Mouse (Mus musculus) stomach, embryonic 14.5 days (tissue): ENCODE data around the gene Mthfd1. TPM values are rescaled to one million over a fixed set of nuclear protein-coding genes. Genes with fewer than 3 reads are reported as not detected.
"Not testable (repeated sequence)": the region's sequence is repeated elsewhere in the genome, so short reads cannot be mapped to it uniquely, and the experiment has no call there.

Experiments
- ATAC-seq: fragments of 200-750 bp; cut with Nextera tagmentation; 2 replicates; pipeline ENCODE4 v1.8.0; 2017; ENCODE audit warnings: low read depth, moderate TSS enrichment; ENCODE audit not compliant: insufficient number of reproducible peaks, insufficient read depth, low FRiP score
- H3K27ac ChIP-seq: fragments of 300-500 bp; sonication (generic); 2 replicates; pipeline ENCODE4 v1.5.1; 2014; ENCODE audit warnings: mild to moderate bottlenecking, low read length, moderate library complexity, mixed read lengths
- H3K27me3 ChIP-seq: fragments of 300-500 bp; sonication (generic); 2 replicates; pipeline ENCODE4 v1.6.1; 2014; ENCODE audit warnings: low read length, control low read depth, mixed read lengths; ENCODE audit not compliant: control insufficient read depth, insufficient read depth
- H3K36me3 ChIP-seq: fragments of 300-500 bp; sonication (generic); 2 replicates; pipeline ENCODE4 v1.6.1; 2014; ENCODE audit warnings: mild to moderate bottlenecking, control low read depth, low read length, moderate library complexity, mixed read lengths; ENCODE audit not compliant: control insufficient read depth, insufficient read depth
- H3K4me1 ChIP-seq: fragments of 300-500 bp; sonication (generic); 2 replicates; pipeline ENCODE4 v1.6.1; 2014; ENCODE audit warnings: low read length, control low read depth, mixed read lengths; ENCODE audit not compliant: control insufficient read depth, insufficient read depth
- H3K4me2 ChIP-seq: fragments of 300-500 bp; sonication (generic); replicated peaks from 2 replicates; pipeline ENCODE4 v1.6.1; 2014; ENCODE audit warnings: low read depth, low read length, control low read depth
- H3K4me3 ChIP-seq: fragments of 300-500 bp; sonication (generic); 2 replicates; pipeline ENCODE4 v1.5.1; 2014; ENCODE audit warnings: low read depth, low read length, control low read depth
- H3K9ac ChIP-seq: fragments of 300-500 bp; sonication (generic); replicated peaks from 2 replicates; pipeline ENCODE4 v1.6.1; 2014; ENCODE audit warnings: low read depth, mild to moderate bottlenecking, control low read depth, low read length, moderate library complexity, mixed read lengths
- H3K9me3 ChIP-seq: fragments of 300-500 bp; sonication (generic); 2 replicates; pipeline ENCODE4 v1.6.1; 2016; ENCODE audit warnings: low read depth, low read length, control low read depth; ENCODE audit not compliant: control insufficient read depth
- WGBS: fragments of 180-500 bp; shearing (Covaris S2); extraction: QIAGEN DNeasy Blood & Tissue Kit; methylation state at CpG from one replicate; pipeline ENCODE4 v1.1.7; 2014; 5-methylcytosine and 5-hydroxymethylcytosine counted together
- polyA plus RNA-seq: library from polyadenylated mRNA; unstranded; fragments of >200 nt; fragmentation: Nextera tagmentation; extraction: Ambion mirVana; gene quantifications from 2 replicates; pipeline ENCODE4 v1.2.1, GENCODE M21; 2014

Mthfd1 gene
- 76.7 and 82.0 TPM in 2 replicates for polyA plus RNA-seq

DNA sequence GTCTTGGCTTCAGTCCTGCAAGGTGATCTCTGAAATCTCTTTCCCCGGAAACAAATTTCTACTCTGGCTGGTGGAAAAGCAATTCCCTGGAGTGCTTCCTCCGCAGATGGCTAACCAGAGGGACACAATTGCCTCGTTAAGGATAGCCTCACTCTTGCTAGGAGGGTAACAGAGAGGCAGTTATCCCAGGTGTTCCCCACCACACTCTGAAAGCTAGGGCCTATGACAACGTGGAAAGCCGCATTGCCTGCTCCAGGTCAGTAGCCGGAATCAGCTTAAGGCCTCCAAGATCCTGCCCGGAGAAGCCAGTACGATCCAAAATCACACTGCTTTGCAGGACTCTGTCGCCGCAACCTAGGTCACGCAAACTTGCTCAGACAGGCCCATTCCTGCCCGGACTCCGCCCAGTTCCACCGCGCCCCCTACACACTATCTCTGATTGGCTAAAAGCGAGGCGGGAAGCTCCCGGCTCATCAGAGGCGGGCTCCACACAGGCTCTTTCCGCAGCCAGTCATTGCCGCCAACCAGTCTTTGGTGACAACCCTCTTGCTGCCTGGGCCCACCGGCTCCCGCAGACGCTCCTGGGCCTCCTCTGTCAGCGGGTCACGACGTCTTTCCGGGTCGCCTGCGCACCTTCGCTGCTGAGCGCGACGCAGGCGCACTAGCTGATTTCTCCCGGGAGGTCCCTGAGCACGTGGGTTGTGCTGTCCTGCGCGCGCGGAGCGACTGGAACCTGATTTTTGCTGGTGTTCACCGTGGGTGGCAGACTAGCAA lies at the start of gene Mthfd1:
Mthfd1 (plus strand) TSS at position 574 of the 774 bp plus-strand sequence.
- H3K27ac ChIP-seq = peak within 1 kb of the TSS; percentile 81
- H3K36me3 ChIP-seq = no peaks in the 10 kb centered on the region
- H3K4me2 ChIP-seq = peak within 1 kb of the TSS; percentile 92
- peak within 1 kb of the TSS; percentile 73 for H3K4me3 ChIP-seq
- peak within 1 kb of the TSS; percentile 63 for H3K9ac ChIP-seq
- H3K27me3 ChIP-seq = no peaks in the 10 kb centered on the region
- H3K4me1 ChIP-seq = peaks cover 12% of the 10 kb centered on the region
- peak; percentile 99 for ATAC-seq
- no peaks in the 10 kb centered on the region for H3K9me3 ChIP-seq
- 1% methylated on average over 43 of the region's 43 CpGs for WGBS

DNA sequence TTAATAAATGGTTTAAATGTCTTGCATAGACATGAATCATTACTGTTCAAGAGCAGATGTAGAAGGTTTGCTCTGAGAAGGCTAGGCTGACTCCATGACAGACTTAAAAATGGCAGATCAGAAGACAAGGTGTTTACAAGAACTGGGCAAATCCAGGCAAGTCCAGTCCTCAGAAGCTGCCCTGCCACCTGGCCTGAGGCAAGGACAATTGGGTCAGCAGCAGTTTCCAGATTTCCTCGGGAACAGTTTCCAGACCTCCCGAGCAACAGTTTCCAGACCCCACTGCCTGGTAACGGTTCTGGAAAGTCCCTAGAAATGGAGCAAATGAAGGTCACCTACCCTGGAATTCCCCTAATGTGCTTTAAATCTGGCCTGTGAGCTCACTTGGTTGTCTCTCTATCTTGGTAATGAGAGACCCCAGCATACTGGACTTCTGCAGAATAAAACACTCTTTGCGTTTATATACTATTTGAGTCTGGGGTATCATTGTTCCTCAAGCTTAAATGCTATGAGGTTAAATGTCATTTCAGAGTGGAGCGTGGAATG lies 45.6 kb upstream of the Mthfd1 start:
- Histone ChIP-seq H3K4me1 (no peaks in the 10 kb centered on the region), H3K27me3 (no peaks in the 10 kb centered on the region), H3K4me3 (no peak overlapping the region), H3K9ac (no peak overlapping the region), H3K27ac (no peak overlapping the region), H3K4me2 (no peak overlapping the region), H3K9me3 (no peaks in the 10 kb centered on the region), H3K36me3 (no peaks in the 10 kb centered on the region)
- no peak for ATAC-seq
- WGBS = 90% methylated on average over 5 of the region's 5 CpGs

DNA sequence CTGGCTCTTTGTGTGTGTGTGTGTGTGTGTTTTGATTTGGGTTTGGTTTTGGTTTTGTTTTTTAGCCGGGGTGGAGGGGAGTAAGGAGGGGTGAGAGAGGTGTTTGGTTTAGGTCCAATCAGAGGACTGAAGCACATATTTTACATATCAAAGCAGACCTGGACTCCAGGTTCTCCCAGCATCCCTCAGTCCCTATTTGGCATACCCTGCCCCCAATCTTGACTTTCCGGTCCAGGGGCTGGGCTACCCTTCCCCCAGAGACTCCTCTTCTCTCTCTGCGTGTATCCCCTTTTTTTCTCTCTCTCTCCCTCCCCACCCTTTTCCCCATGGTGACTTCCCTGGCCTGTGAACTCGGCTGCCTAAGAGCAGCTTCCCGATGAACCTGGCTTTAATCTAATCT lies 40.0 kb upstream of the Mthfd1 start:
- ATAC-seq = no peak
- Histone ChIP-seq H3K9ac (no peak overlapping the region), H3K4me2 (no peak overlapping the region), H3K4me3 (no peak overlapping the region), H3K4me1 (no peaks in the 10 kb centered on the region), H3K27me3 (no peaks in the 10 kb centered on the region), H3K27ac (no peak overlapping the region), H3K36me3 (no peaks in the 10 kb centered on the region), H3K9me3 (no peaks in the 10 kb centered on the region)
- 25% methylated on average over 5 of the region's 5 CpGs for WGBS

DNA sequence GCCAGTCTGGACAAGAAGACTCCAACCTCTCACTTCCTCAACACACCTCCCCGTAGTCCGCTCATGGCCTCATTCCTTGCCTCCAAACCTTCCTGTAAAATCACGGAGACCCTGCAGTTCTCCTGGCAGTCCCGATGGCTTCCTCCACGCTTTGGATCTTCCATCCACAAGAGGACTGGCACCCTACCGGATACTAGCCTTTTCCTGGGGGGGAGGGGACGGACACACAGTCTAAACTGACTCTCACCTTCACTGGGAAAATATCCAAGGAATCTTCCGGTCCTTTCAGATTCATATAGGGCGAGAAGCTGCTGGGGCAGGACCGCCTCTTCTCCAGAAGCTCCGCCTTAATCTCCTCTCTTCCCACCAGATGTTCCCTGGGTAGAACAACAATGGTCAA lies 38.4 kb upstream of the Mthfd1 start:
- Histone ChIP-seq H3K27me3 (no peaks in the 10 kb centered on the region), H3K4me3 (no peak overlapping the region), H3K9me3 (no peaks in the 10 kb centered on the region), H3K36me3 (no peaks in the 10 kb centered on the region), H3K27ac (no peak overlapping the region), H3K9ac (no peak overlapping the region), H3K4me1 (no peaks in the 10 kb centered on the region), H3K4me2 (no peak overlapping the region)
- ATAC-seq = no peak
- 75% methylated on average over 11 of the region's 11 CpGs for WGBS

DNA sequence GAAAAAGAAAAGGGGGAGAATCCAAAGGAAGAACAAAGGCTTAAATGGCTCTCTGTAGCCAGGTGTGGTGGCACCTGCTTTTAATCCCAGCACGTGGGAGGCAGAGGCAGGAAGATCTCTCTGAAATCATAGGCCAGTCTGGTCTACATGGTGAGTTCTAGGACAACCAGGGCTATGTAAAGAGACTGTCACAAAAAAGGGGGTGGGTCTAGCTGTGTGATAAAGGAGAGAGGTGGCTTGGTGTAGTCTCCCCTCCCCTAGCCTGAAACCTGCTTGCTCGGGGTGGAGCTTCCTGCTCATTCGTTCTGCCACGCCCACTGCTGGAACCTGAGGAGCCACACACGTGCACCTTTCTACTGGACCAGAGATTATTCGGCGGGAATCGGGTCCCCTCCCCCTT lies 33.0 kb upstream of the Mthfd1 start:
- H3K36me3 ChIP-seq, ATAC-seq, H3K27ac ChIP-seq, H3K4me2 ChIP-seq, H3K4me1 ChIP-seq, H3K27me3 ChIP-seq, H3K4me3 ChIP-seq, H3K9ac ChIP-seq, H3K9me3 ChIP-seq: not testable (repeated sequence)
- 59% methylated on average over 2 of the region's 8 CpGs for WGBS

DNA sequence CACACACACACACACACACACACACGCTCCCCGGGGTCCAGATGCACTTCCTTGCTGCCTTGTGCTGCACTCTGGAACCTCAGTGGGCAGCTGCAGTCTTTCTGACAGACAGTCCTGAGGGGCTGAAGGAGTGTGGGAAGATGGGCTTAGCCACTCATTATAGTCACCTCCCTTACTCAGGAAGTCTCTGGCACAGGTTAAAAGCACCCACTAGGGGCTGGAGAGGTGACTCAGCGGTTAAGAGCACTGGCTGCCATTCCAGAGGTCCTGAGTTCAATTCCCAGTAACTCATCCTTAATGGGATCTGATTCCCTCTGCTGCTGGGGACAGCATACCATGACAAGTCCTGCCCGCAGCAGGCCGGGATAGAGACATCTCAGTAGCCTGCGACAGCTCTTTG lies 24.5 kb upstream of the Mthfd1 start:
- H3K9me3 ChIP-seq = no peaks in the 10 kb centered on the region
- no peak overlapping the region for H3K27ac ChIP-seq
- no peaks in the 10 kb centered on the region for H3K36me3 ChIP-seq
- H3K4me1 ChIP-seq = no peaks in the 10 kb centered on the region
- no peaks in the 10 kb centered on the region for H3K27me3 ChIP-seq
- no peak overlapping the region for H3K9ac ChIP-seq
- no peak for ATAC-seq
- H3K4me2 ChIP-seq = no peak overlapping the region
- 65% methylated on average over 6 of the region's 6 CpGs for WGBS
- H3K4me3 ChIP-seq = no peak overlapping the region

DNA sequence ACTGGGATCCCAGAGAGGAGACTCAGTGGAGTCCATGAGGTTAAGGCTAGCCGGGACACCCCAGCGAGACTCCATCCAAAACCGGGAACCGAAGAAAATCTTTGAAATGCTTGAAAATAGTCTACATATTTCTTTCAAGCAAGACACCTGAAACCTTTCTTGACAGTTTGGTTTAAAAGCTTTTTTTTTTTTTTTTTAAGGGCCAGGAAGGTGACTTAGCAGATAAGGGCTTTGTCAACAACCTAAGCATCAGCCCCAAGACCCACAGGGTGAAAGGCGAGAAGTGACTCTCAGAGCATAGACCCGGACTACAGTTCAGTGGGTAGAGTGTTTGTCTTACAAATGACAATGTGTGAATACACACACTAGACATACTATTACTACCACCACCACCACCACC lies 19.8 kb upstream of the Mthfd1 start:
- Histone ChIP-seq H3K4me2 (no peak overlapping the region), H3K4me3 (no peak overlapping the region), H3K9ac (no peak overlapping the region), H3K36me3 (no peaks in the 10 kb centered on the region), H3K27me3 (no peaks in the 10 kb centered on the region), H3K27ac (no peak overlapping the region), H3K4me1 (no peaks in the 10 kb centered on the region), H3K9me3 (no peaks in the 10 kb centered on the region)
- ATAC-seq = no peak
- 78% methylated on average over 6 of the region's 6 CpGs for WGBS

DNA sequence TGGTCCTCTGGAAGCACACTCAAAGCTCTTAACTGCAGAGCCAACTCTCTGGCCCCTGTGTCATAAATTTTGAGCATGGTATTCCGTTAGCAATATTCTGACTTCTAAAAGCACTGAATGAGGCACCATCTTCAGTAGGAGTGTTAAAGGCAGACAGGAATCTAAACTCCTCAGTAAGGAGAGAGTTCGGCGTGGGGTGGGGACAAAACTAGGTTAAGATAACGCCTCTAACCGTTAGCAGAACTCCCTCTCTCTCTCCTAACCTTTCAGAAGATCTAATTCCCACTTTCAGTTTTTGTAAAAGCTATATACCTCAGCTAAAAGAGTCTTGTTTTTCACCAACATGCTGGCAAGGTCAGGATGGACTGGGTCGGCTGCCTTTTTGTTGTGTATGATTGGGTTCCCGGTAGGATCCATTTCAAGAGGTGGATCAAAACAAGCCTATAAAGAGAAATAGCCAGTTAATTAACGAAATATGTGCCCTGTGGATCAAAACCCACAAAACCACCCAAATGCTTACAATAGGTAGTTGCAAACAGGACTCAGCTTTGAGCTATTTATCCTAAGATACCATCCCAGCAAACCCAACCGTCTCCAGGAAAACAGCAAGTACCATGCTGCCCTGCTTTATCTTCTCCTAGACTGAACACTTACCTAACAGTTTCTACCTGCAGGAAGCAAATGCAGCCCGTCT lies 15.8 kb upstream of the Mthfd1 start:
- Histone ChIP-seq H3K36me3 (no peaks in the 10 kb centered on the region), H3K4me1 (no peaks in the 10 kb centered on the region), H3K27me3 (no peaks in the 10 kb centered on the region), H3K4me2 (no peak overlapping the region), H3K4me3 (no peak overlapping the region), H3K9me3 (no peaks in the 10 kb centered on the region), H3K9ac (no peak overlapping the region), H3K27ac (no peak overlapping the region)
- WGBS = 64% methylated on average over 10 of the region's 10 CpGs
- ATAC-seq = no peak
